Mouse (Mus musculus): ENCODE measurements around the gene Fgfr2. TPM values are rescaled to one million over a fixed set of nuclear protein-coding genes. Genes with fewer than 3 reads are reported as not detected.
"Not testable (repeated sequence)": the region's sequence is repeated elsewhere in the genome, so short reads cannot be mapped to it uniquely, and the experiment has no call there.

Gene Fgfr2
- total RNA-seq, 2 experiments from 2014 or later = 1.7 to 3.7 TPM

DNA sequence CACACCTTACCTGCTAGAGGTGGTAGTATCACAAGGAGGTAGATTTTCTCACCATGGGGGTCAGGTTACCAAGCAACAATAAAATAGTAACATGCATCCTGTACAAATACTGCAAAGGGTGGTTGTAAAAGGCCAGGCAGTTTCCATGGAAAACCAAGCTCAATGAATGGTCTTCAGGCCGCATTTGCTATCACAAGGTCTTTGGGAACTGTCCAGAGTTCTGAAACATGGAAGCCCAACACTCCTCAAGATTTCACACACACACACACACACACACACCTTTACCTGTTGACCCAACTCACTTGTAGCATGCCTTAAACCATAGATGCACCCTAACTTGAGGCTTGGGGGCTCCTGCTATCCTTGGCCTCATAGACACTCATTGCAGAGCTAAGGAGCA lies 1878.2 kb downstream of the Fgfr2 start:
- no peak for ATAC-seq (replicated peaks; ENCODE audit: low FRiP score, poor library complexity, severe bottlenecking)

DNA sequence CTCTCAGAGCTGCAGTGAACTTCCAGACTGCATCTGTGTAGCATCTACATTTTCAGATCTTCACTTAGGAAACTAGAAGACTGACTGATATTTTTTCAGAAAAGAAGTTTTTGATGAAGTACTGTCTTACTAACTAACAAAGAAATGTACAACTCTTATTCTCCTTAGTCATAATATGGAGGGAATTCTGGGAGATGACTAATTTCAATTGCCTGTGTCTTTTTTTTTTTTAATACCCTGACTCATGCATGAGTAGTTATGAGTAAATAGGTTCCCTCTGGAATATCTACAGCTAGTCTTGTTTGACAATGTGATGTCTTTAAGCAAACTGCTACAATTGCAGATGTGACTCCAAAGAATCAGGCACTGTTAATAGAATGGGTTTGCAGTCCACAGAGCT lies 1887.1 kb downstream of the Fgfr2 start:
- ATAC-seq (replicated peaks; ENCODE audit: low FRiP score, poor library complexity, severe bottlenecking) = no peak

DNA sequence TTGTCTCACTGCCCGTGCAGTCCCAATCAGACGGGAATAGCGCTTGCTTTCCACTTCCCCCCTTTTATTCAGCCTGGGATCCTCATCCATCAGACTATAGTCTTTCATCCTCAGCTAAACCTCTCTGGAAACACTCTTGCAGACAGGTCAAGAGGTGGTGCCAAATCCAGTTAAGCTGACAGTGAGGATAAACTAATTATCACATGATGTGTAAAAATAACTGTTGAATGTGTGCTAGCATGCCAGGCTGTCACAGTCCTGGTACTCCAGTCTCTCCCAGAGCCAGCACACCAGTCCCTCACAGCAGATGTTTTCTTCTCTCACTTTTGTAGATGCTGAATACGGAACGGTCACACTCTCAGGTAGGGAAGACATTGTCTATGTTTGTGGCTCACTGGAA lies 1900.1 kb downstream of the Fgfr2 start:
- ATAC-seq (replicated peaks; ENCODE audit: low FRiP score, poor library complexity, severe bottlenecking) = no peak

DNA sequence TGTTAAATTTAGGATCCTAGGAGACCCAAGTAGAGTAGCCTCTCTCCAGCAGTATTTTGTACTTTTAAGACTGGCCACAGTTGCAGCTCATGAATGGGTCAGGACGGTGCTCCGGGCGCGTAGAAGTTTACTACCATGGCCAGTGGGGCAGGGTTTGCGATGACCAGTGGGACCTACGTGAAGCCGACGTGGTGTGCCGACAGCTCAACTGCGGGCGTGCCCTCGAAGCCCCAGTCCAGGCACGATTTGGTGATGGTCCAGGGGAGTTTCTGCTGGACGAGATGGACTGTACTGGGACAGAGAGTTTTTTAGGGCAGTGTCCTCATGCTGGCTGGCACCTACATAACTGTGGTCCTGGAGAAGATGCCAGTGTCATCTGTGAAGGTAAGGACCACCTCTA lies 1935.2 kb downstream of the Fgfr2 start:
- ATAC-seq (replicated peaks; ENCODE audit: low FRiP score, poor library complexity, severe bottlenecking) = no peak

DNA sequence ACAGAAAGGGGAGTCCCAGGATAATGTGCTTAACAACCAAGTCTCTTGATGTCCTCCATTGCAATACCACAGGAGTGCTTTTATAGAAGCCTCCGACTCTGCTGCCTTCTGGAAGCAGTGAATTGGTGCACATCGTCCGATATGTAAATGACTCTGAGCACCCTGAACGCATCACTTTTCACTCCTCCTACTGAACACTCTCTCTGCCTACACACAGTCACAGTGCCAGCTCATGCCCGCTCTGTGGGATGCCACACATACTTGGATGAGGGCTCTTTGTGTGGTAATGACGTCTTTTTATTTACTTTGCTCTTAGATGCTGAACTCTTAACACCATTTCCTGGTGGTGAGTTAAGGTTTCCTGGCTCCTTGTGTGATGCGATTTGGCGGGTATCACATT lies 1936.1 kb downstream of the Fgfr2 start:
- no peak for ATAC-seq (replicated peaks; ENCODE audit: low FRiP score, poor library complexity, severe bottlenecking)

DNA sequence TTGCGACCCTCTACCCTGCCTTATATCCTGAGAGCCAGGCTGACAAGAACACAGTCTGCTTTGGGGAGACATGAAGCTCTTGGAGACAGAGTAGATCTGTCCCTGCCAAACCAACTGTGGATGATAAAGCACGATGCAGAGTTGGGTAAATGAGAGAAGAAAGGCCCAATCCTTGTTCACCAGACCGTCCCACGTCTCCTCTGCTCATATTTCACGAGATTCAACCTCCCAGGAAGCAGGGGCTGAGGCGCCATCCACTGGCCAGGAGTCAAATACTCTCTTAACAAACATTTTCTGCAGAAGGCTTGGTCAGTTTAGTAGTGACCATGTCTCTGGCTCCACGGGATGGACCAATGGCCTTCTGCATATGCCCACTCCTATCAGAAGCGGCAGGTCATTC lies 1938.8 kb downstream of the Fgfr2 start:
- no peak for ATAC-seq (replicated peaks; ENCODE audit: low FRiP score, poor library complexity, severe bottlenecking)

DNA sequence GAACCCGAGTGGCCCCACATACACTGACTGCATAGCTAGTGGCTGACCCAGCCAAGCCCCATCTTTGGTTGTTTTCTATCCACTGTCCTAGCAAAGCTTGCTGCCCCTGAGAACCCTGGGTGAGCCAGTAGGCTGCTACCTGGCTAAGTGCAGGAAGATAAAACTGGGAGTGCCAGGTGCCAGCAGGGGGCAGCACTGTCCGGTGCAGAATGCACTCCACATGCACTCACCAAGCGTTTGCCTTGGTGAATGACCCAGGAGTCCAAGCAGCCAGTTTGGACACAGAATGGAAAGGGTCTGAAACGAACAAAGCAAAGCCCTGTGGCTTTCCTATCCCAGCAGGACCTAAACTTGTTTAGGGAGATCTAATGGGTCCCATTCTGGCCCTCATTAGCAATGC lies 1940.5 kb downstream of the Fgfr2 start:
- ATAC-seq (replicated peaks; ENCODE audit: low FRiP score, poor library complexity, severe bottlenecking) = no peak

DNA sequence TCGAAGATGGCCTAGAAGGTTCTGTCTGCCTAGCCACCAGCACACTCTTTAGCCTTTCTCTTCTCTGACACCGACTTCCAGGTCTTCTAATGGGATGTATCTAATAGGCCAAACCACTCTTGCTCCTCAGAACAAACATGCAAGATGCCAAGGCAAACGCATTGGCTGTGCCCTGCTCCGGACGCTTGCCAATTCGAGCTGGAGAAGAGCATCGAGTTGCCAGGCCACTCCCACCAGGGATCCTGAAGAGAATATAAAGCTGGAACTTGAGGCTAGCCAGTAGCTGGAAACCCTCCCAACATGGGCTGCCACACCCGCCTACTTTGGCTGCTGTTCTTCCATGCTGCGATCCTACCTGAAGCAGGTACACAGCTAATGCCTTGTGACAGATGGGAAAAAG lies 1949.0 kb downstream of the Fgfr2 start, which contains the start of gene 5430419D17Rik:
Gene 5430419D17Rik, plus strand, starts transcription at position 282 of the 400 bp plus-strand sequence.
- no peak for ATAC-seq (replicated peaks; ENCODE audit: low FRiP score, poor library complexity, severe bottlenecking)

DNA sequence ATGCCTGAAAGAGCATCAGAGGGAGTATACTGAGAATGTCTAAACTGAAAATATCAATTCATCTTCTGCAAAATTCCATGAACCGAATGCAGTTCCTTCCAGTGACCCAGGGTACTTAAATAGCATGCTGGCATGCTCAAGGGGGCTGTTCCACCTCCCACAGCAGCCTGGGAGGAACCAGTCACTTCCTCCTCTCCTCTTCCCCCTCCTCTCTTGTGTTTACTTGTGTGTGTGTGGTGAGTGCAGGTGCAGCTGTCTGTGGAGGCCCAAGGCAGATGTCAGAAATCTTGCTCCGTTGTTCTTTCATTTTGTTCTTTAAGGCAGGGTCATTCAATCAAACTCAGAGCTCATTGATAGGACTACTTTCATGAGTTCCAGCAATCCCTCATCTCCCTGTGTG lies 1954.1 kb downstream of the Fgfr2 start:
- ATAC-seq (replicated peaks; ENCODE audit: low FRiP score, poor library complexity, severe bottlenecking) = no peak

DNA sequence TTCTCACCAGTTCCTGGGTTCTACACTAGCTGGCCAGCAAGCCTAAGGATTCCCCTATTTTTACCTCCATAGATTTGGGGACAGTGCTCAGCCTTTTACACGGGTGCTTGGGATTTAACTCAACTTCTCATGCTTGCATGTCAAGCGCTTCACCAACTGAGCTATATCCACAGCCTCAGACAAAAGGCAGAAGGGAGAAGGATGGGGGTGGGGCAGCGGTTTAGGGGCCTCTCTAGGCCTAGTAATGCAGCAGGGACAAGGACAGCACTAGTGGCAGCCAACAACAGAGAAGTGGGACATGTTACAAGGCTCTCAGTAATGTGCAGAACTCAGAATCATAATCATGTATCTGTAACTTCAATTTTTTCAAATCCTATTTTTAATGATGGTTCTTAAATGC lies 1955.4 kb downstream of the Fgfr2 start:
- no peak for ATAC-seq (replicated peaks; ENCODE audit: low FRiP score, poor library complexity, severe bottlenecking)

DNA sequence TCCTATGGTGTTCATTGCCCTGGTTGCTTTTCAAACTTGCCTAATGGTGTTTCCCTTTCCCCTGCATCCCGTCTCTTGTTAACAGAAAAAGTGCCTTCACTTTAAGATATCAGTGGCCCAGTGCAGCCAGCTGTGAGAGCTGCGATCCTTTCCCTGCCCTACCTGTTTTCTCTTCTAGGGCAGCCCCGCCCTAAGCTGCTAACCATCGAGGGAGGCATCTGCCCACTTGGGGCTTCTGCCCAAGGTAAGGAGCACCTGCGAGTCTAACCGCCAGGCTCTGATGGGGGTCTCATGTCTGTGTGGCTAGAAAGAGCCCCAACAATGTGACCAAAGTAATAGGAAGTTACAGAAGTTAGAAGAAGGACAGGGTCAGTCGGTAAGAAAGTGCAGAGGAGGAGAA lies 1960.9 kb downstream of the Fgfr2 start:
- ATAC-seq (replicated peaks; ENCODE audit: low FRiP score, poor library complexity, severe bottlenecking) = no peak

DNA sequence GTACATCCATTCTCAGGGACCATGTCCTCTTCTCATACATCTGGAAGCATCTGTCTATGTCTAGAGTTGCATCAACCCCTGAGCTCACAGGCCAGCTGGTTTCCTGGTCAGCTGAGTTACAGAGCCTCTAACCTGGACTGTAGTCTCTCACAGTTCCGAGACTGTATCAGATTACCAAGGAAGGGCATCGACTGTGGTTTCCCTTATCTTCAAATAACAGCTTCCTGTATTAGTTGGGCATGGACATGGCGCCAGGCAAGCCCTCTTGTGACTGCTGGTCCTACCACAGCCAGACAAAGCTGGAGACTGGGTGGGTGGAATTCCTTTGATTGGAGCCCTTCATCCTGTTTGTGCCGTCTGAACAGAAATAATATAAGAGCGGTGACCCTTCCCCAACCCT lies 1970.1 kb downstream of the Fgfr2 start:
- ATAC-seq (replicated peaks; ENCODE audit: low FRiP score, poor library complexity, severe bottlenecking) = no peak

DNA sequence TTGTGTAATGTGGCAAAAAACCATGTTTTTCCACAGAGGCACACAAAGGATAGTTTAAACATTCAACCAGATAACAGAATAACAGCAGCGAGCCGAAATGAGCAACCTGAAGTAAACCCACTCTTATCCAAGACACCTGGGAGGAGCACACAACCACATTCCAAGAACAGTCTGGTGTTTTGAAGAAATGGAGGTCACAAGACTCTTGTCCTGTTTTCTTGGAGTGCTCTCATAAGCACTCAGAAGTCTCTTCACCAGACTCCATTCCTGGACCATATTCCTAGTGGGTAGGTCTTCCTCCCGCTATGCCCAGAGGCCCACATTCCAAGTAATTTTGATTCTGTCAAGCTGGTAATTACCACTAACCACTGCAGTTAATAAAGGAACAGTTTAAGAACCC lies 1973.0 kb downstream of the Fgfr2 start:
- no peak for ATAC-seq (replicated peaks; ENCODE audit: low FRiP score, poor library complexity, severe bottlenecking)

DNA sequence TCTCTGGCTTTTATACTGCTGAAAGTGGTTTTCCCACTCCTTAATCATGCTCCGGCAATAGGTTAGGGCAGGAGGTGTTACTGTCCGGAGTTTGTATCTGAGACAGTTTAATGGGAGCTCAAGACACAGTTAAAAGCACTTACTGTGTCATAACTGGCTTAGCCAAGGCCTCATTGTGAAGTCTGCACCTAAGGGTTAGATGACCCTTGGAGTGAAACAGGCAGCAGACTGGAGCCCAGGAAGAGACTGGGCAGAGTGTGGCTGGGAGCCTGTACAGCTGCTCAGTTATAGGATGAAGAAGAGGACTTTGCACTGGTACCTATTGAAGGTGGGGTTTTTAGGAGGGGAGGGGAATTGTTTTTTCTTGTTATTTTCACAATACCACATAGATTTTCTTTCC lies 1976.9 kb downstream of the Fgfr2 start, which contains the start of gene 4933402N03Rik:
Gene 4933402N03Rik, minus strand, starts transcription at position 101 of the 400 bp plus-strand sequence.
- ATAC-seq (replicated peaks; ENCODE audit: low FRiP score, poor library complexity, severe bottlenecking) = no peak

DNA sequence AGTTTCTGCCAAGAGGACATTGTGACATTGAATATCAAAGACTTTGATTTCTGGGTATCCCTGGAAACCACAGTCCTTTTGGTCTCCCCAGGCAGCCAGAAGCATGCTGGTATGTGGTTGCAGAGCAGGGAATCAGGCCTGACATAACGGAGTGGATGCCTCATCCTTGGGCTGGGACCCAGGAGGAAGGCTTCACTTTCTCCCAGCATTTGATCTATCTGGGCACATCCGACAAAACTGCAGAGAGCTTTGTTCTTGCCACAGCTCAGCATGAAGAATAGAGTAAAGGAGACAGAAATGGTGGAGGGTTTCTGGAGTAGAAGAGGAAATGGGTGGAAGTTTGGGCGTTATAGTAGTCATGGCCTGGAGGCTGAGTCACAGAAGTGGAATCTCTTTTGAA lies 1990.0 kb downstream of the Fgfr2 start:
- no peak for ATAC-seq (replicated peaks; ENCODE audit: low FRiP score, poor library complexity, severe bottlenecking)

DNA sequence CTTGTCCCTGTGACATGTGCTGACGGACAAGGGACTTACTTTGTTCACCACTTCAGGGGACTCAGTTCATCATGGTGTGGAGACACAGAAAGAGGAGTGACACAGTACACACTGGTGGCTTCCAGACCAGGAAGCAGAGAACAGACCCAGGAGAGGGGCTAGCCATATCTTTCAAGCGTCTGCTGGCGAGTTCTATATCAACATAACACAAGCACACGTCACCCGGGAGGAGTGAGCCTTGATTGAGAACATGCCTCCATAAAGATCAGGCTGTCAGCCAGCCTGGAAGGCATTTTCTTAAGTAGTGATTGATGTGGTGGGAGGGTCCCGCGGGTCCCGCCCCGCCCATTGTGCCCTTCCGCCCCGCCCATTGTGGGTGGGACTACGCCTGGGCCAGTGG lies 1993.1 kb downstream of the Fgfr2 start:
- ATAC-seq (replicated peaks; ENCODE audit: low FRiP score, poor library complexity, severe bottlenecking) = no peak

DNA sequence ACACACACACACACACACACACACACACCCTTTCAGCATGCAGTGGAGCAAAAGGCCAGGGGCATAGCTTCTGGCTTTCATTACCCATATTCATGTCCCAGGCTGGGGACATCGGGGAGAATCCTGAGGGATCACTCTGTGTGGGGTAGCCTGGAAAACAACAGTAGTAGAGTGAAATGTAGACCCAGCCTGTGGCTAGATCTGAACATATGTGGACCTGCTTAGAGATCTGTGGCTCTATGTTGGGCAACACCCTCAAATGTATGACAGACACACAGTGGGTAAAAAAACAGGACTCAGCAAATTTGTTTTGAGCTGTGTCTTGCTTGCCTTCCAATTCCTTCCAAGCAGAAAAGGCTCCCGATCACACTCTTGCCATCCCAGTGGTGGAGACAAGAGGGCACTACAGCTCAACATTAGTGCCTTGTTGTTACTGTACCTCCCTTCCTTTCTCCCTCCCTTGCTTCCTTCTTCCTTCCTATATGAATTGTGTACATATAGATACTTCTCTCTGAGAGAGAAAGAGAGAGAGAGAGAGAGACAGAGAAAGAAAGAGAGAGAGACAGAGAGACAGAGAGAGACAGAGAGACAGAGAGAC lies 2000.8 kb downstream of the Fgfr2 start:
- no peak for ATAC-seq (replicated peaks; ENCODE audit: low FRiP score, poor library complexity, severe bottlenecking)

DNA sequence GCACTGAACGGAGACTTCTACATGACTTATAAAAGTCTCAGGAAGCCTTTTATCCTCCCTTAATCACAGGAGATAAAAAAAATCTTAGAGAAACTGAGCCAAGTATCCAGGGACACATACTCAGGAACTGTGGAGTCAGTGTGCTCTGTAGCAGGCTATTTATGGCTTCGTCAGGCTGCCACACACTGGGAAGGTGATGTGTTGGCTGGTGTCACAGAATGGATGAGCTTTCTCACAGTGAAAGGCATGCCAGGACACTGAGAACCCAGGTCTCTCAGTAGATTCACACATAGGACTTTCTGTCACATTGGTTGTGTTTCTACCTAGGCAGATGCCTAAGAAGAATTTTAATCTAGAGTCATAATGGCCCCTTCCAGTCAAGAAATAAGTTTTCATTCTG lies 2008.7 kb downstream of the Fgfr2 start:
- no peak for ATAC-seq (replicated peaks; ENCODE audit: low FRiP score, poor library complexity, severe bottlenecking)

DNA sequence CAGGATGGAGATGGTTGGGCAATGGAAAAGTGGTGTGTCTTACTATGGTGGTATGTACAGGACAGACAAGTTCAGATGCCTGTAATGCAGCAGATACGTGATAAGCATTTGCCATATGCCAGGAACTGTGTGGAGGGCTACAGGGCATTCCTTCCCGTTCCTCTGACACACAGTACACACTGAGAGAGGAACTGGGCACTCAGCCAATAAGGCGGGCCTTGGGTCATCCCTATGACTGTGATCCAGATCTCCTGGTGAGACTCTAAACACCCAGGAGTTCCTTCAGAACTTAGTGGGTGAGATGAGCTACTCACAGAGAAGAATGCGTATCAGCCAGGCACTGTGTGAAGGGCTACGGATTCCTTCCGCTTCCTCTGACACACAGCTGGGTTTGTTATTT lies 2009.5 kb downstream of the Fgfr2 start:
- ATAC-seq (replicated peaks; ENCODE audit: low FRiP score, poor library complexity, severe bottlenecking) = no peak

DNA sequence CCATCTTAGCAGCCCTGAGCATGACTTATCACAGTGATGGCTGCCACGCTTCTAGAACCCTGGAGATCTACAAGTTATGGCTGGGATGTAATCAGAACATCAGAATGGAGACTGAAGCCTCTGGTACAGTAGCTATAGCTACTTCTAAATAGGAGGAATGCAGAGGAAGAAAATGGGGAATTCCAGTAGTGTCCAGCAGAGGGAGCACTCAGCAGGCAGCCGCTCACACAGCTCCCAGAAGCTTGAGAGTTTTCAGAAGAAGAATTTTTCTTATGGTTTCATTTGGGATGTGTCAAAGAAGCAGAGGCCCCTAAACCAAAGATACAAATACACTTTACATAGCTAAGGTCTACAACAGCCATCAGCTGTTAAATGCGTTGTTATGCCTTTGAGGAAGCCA lies 2010.7 kb downstream of the Fgfr2 start:
- ATAC-seq (replicated peaks; ENCODE audit: low FRiP score, poor library complexity, severe bottlenecking) = no peak

DNA sequence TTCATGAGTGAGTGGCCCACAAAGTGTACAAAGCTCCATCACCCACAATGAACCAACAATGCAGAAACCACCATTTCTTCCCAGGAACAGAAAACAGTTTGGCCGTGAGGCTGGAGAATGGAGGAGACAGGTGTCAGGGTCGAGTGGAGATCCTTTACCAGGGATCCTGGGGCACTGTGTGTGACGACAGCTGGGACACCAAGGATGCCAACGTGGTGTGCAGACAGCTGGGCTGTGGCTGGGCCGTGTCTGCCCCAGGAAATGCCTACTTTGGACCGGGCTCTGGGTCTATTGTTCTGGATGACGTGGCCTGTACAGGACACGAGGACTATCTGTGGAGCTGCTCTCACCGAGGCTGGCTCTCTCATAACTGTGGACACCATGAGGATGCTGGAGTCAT lies 2040.7 kb downstream of the Fgfr2 start:
- ATAC-seq (replicated peaks; ENCODE audit: low FRiP score, poor library complexity, severe bottlenecking) = not testable (repeated sequence)

DNA sequence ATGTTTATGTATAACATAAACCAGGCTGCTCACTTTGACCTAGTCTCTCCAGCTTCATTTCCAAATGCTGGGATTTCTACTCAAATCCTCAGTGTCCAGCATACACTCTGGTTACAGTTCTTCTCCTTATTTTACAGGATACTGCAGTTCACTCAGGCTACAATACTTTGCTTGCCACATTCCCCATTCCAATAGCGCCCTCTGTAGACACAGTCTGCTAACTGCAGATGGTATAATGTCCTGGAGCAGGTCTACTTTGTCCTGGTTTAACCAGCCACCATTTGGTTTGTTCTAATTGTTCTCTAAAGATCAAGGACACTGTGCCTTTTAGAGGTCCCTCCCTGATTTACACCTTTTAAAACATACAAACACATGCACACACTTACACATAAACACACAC lies 2047.2 kb downstream of the Fgfr2 start:
- no peak for ATAC-seq (replicated peaks; ENCODE audit: low FRiP score, poor library complexity, severe bottlenecking)
